8 mouse cellular contexts compared by ENCODE assay signal in the genomic region with DNA sequence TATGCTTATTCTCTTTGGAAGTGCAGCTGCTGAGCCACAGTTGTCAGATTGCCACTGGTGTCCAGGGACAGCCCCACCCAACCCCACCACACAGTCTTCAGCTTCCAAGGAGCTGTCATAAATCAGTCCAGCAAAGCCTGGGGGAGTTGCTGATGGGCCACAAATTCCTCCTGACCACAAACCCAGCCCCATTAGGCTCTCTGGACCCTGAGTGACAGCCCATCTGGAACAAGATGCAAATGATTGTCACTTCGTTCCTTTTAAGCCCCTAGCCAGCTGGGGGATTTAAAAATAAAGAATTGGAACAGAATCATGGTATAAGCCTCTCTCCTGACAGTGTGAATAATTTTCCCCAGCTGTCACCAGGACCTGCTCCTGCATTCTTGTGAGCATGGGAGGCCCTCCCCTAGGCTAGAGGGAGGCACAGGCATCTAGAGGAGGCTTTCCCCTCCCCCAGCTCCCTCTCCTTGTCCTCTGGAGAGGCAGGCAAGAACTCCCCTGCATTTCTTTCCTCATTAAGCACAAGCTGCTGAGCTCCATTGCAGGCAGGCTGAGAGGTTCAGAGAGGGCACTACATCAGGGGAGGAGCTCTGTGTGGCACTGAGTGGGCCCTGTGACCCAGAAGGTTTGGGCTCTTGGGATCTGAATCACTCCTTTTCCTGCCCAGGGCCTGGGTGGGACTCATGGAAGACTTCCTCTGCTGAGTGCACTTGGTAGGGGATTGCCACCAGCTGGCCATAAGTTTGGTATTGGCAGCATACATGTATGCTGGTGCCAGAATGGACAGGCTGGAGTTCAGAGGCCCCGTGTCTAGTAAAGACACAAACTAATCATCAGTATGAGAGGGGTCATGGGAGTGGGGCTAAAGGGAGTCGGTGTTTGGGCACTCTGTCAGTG.
DNase-seq lines count a peak whose midpoint lies in the region; ATAC-seq lines count a peak whose summit lies in the region.

No protein-coding gene starts in this region.

- no peak overlapping the region for H3K9ac ChIP-seq in heart, embryonic 16.5 days (ENCODE audit: low read length)
- H3K9ac ChIP-seq in limb, embryonic 13.5 days: no peak overlapping the region
- H3K9ac ChIP-seq in neural tube, embryonic 13.5 days: no peak overlapping the region

- H3K36me3 ChIP-seq in heart, embryonic 16.5 days (ENCODE audit: control insufficient read depth, insufficient read depth): no peaks in the 10 kb centered on the region
- no peaks in the 10 kb centered on the region for H3K36me3 ChIP-seq in limb, embryonic 13.5 days
- no peaks in the 10 kb centered on the region for H3K36me3 ChIP-seq in neural tube, embryonic 13.5 days

- whole genome bisulfite sequencing in heart, embryonic 16.5 days: 39% methylated on average over 3 of the region's 3 CpGs
- 46% methylated on average over 3 of the region's 3 CpGs for WGBS in limb, embryonic 13.5 days
- 44% methylated on average over 3 of the region's 3 CpGs for WGBS in neural tube, embryonic 13.5 days

- peaks cover 29% of the 10 kb centered on the region for H3K4me1 ChIP-seq in heart, embryonic 16.5 days (ENCODE audit: control insufficient read depth, insufficient read depth, low read length)
- peaks cover 9% of the 10 kb centered on the region for H3K4me1 ChIP-seq in limb, embryonic 13.5 days
- H3K4me1 ChIP-seq in neural tube, embryonic 13.5 days (replicated peaks): peaks cover 16% of the 10 kb centered on the region; the same call in 1 of the 2 replicates

- H3K4me2 ChIP-seq in heart, embryonic 16.5 days (ENCODE audit: low read depth, low read length): no peak overlapping the region
- H3K4me2 ChIP-seq in limb, embryonic 13.5 days (replicated peaks): no peak overlapping the region
- H3K4me2 ChIP-seq in neural tube, embryonic 13.5 days: no peak overlapping the region

- intact Hi-C loops in gastrocnemius, postnatal 14 days (cut with DNase I; ENCODE audit: low total_unique reads): no loop called here

- DNase-seq in gastrocnemius, postnatal 14 days: peak; percentile 25
- no peak for DNase-seq in gastrocnemius, adult 8-10 months (ENCODE audit: low spot score in 2 of 2)
- DNase-seq in embryo, embryonic 10 days (ENCODE audit: low spot score): peak; percentile 56
- no peak for DNase-seq in T-cell, adult 2 months (ENCODE audit: low spot score)

- H3K9me3 ChIP-seq in heart, embryonic 16.5 days (replicated peaks; ENCODE audit: control insufficient read depth, low read length): no peaks in the 10 kb centered on the region
- no peaks in the 10 kb centered on the region for H3K9me3 ChIP-seq in limb, embryonic 13.5 days
- H3K9me3 ChIP-seq in neural tube, embryonic 13.5 days: no peaks in the 10 kb centered on the region

- H3K4me3 ChIP-seq in heart, embryonic 16.5 days (ENCODE audit: low read length): no peak overlapping the region
- H3K4me3 ChIP-seq in limb, embryonic 13.5 days: no peak overlapping the region
- H3K4me3 ChIP-seq in neural tube, embryonic 13.5 days: no peak overlapping the region

- peak; percentile 72 for ATAC-seq in heart, embryonic 16.5 days (replicated peaks; ENCODE audit: extremely low read depth, insufficient read depth, low FRiP score)
- ATAC-seq in limb, embryonic 13.5 days (ENCODE audit: low FRiP score, low read depth): peak; percentile 92
- ATAC-seq in neural tube, embryonic 13.5 days (ENCODE audit: low read depth): peak; percentile 90
- ATAC-seq in megakaryocyte-erythroid progenitor cell, adult 5-6 weeks (replicated peaks; ENCODE audit: low FRiP score, low TSS enrichment, poor library complexity, severe bottlenecking): no peak

- no peaks in the 10 kb centered on the region for H3K27me3 ChIP-seq in heart, embryonic 16.5 days (ENCODE audit: control insufficient read depth, insufficient read depth, low read length)
- H3K27me3 ChIP-seq in limb, embryonic 13.5 days: peaks cover 46% of the 10 kb centered on the region; the same call in 1 of the 2 replicates
- H3K27me3 ChIP-seq in neural tube, embryonic 13.5 days: peaks cover 47% of the 10 kb centered on the region

- H3K27ac ChIP-seq in heart, embryonic 16.5 days (ENCODE audit: low read length): peak overlapping the region; percentile 88
- H3K27ac ChIP-seq in limb, embryonic 13.5 days: no peak overlapping the region; the same call in 1 of the 2 replicates
- peak overlapping the region; percentile 76 for H3K27ac ChIP-seq in neural tube, embryonic 13.5 days (replicated peaks)

Comparison
In these comparisons a context has a peak if more than half of its experiments do, and no peak if none do; other contexts are left out.
1. DNase-seq: peak in gastrocnemius, postnatal 14 days (single experiment) and embryo, embryonic 10 days (single experiment); none in gastrocnemius, adult 8-10 months (0 of 2) and T-cell, adult 2 months (single experiment).